Mouse (Mus musculus): ENCODE data around the gene Cog4. TPM values are rescaled to one million over a fixed set of nuclear protein-coding genes. Genes with fewer than 3 reads are reported as not detected.
A peak's percentile ranks its signal among the peaks of the same experiment; 100 is the strongest.

Cog4 gene
- 61.4 and 62.1 TPM in 2 replicates for polyA plus RNA-seq (2015; fragmentation: Nextera tagmentation; extraction: Ambion mirVana)

- H3K9ac ChIP-seq = peak within 1 kb of the TSS; percentile 97
- no peaks in the 10 kb centered on the region for H3K27me3 ChIP-seq
- ATAC-seq = peak; percentile 94
- H3K4me2 ChIP-seq = peak within 1 kb of the TSS; percentile 86
- peak within 1 kb of the TSS; percentile 92 for H3K4me3 ChIP-seq
- peaks cover 31% of the 10 kb centered on the region for H3K4me1 ChIP-seq
- no peaks in the 10 kb centered on the region for H3K9me3 ChIP-seq (replicated peaks)
- peaks cover 53% of the 10 kb centered on the region for H3K36me3 ChIP-seq (ENCODE audit: poor library complexity, severe bottlenecking)
- peak within 1 kb of the TSS; percentile 88 for H3K27ac ChIP-seq
- under 1% methylated on average over 53 of the region's 53 CpGs for WGBS
Observed at GRCm38 (mm10) chr8:110846405-110847170, at the start of gene Cog4, which contains the start of gene Sf3b3. Gene Cog4, plus strand, starts transcription at chr8:110846600. Gene Sf3b3, minus strand, starts transcription at chr8:110846787.

- no peaks in the 10 kb centered on the region for H3K36me3 ChIP-seq (ENCODE audit: poor library complexity, severe bottlenecking)
- peaks cover 3% of the 10 kb centered on the region; the same call in 1 of the 2 replicates for H3K9me3 ChIP-seq (replicated peaks)
- ATAC-seq = no peak
- no peaks in the 10 kb centered on the region for H3K27me3 ChIP-seq
- 94% methylated on average over 8 of the region's 8 CpGs for WGBS
- no peak overlapping the region for H3K9ac ChIP-seq
- no peaks in the 10 kb centered on the region for H3K4me1 ChIP-seq
- no peak overlapping the region for H3K27ac ChIP-seq
- no peak overlapping the region for H3K4me2 ChIP-seq
- H3K4me3 ChIP-seq = no peak overlapping the region
Observed at GRCm38 (mm10) chr8:110797086-110797485, 49.3 kb upstream of the Cog4 start.

GRCm38 (mm10) chr8:110802988-110803387 is 43.4 kb upstream of the Cog4 start:
- Histone ChIP-seq H3K4me2 (no peak overlapping the region), H3K9ac (no peak overlapping the region), H3K4me3 (no peak overlapping the region), H3K4me1 (no peaks in the 10 kb centered on the region), H3K9me3 (replicated peaks) (no peaks in the 10 kb centered on the region), H3K36me3 (ENCODE audit: poor library complexity, severe bottlenecking) (no peaks in the 10 kb centered on the region), H3K27me3 (no peaks in the 10 kb centered on the region), H3K27ac (no peak overlapping the region)
- WGBS = 85% methylated on average over 5 of the region's 5 CpGs
- ATAC-seq = no peak

GRCm38 (mm10) chr8:110803856-110804255 is 42.5 kb upstream of the Cog4 start:
- Histone ChIP-seq H3K36me3 (ENCODE audit: poor library complexity, severe bottlenecking) (peaks cover 5% of the 10 kb centered on the region; the same call in 1 of the 2 replicates), H3K27me3 (no peaks in the 10 kb centered on the region), H3K4me1 (no peaks in the 10 kb centered on the region), H3K9me3 (replicated peaks) (no peaks in the 10 kb centered on the region), H3K27ac (no peak overlapping the region), H3K4me3 (no peak overlapping the region), H3K9ac (no peak overlapping the region), H3K4me2 (no peak overlapping the region)
- 90% methylated on average over 9 of the region's 9 CpGs for WGBS
- ATAC-seq = no peak

GRCm38 (mm10) chr8:110804825-110805514 is 41.4 kb upstream of the Cog4 start:
- Histone ChIP-seq H3K27me3 (no peaks in the 10 kb centered on the region), H3K36me3 (ENCODE audit: poor library complexity, severe bottlenecking) (peaks cover 16% of the 10 kb centered on the region), H3K4me2 (no peak overlapping the region), H3K27ac (no peak overlapping the region), H3K9me3 (replicated peaks) (no peaks in the 10 kb centered on the region), H3K4me1 (no peaks in the 10 kb centered on the region), H3K4me3 (no peak overlapping the region), H3K9ac (no peak overlapping the region)
- 66% methylated on average over 2 of the region's 3 CpGs for WGBS
- ATAC-seq = no peak

- no peaks in the 10 kb centered on the region for H3K27me3 ChIP-seq
- no peak within 1 kb of the TSS for H3K9ac ChIP-seq
- no peaks in the 10 kb centered on the region for H3K4me1 ChIP-seq
- no peak within 1 kb of the TSS for H3K4me2 ChIP-seq
- ATAC-seq = no peak
- no peak within 1 kb of the TSS for H3K27ac ChIP-seq
- no peak within 1 kb of the TSS for H3K4me3 ChIP-seq
- no peaks in the 10 kb centered on the region for H3K9me3 ChIP-seq (replicated peaks)
- WGBS = 48% methylated on average over 12 of the region's 12 CpGs
- H3K36me3 ChIP-seq (ENCODE audit: poor library complexity, severe bottlenecking) = peaks cover 23% of the 10 kb centered on the region
Observed at GRCm38 (mm10) chr8:110805669-110806068, 40.7 kb upstream of the Cog4 start, which contains the start of gene Il34. Gene Il34, minus strand, starts transcription at chr8:110805924.

GRCm38 (mm10) chr8:110806146-110806545 is 40.3 kb upstream of the Cog4 start:
- Histone ChIP-seq H3K27ac (no peak overlapping the region), H3K27me3 (no peaks in the 10 kb centered on the region), H3K4me1 (no peaks in the 10 kb centered on the region), H3K4me3 (no peak overlapping the region), H3K9ac (no peak overlapping the region), H3K4me2 (no peak overlapping the region), H3K36me3 (ENCODE audit: poor library complexity, severe bottlenecking) (peaks cover 28% of the 10 kb centered on the region), H3K9me3 (replicated peaks) (no peaks in the 10 kb centered on the region)
- no peak for ATAC-seq
- 90% methylated on average over 1 of the region's 1 CpGs for WGBS

GRCm38 (mm10) chr8:110808495-110809472 is 37.6 kb upstream of the Cog4 start:
- ATAC-seq = no peak
- H3K9me3 ChIP-seq (replicated peaks) = no peaks in the 10 kb centered on the region
- WGBS = 71% methylated on average over 13 of the region's 13 CpGs
- no peak overlapping the region for H3K27ac ChIP-seq
- no peaks in the 10 kb centered on the region for H3K27me3 ChIP-seq
- no peak overlapping the region for H3K4me3 ChIP-seq
- no peak overlapping the region for H3K9ac ChIP-seq
- H3K4me2 ChIP-seq = no peak overlapping the region
- H3K36me3 ChIP-seq (ENCODE audit: poor library complexity, severe bottlenecking) = peaks cover 54% of the 10 kb centered on the region
- no peaks in the 10 kb centered on the region for H3K4me1 ChIP-seq

- Histone ChIP-seq H3K27ac (no peak overlapping the region), H3K27me3 (no peaks in the 10 kb centered on the region), H3K9me3 (replicated peaks) (no peaks in the 10 kb centered on the region), H3K4me2 (no peak overlapping the region), H3K36me3 (ENCODE audit: poor library complexity, severe bottlenecking) (peaks cover 65% of the 10 kb centered on the region), H3K9ac (no peak overlapping the region), H3K4me1 (no peaks in the 10 kb centered on the region), H3K4me3 (no peak overlapping the region)
- WGBS = 70% methylated on average over 2 of the region's 2 CpGs
- ATAC-seq = no peak
Observed at GRCm38 (mm10) chr8:110809831-110810230, 36.6 kb upstream of the Cog4 start.

- Histone ChIP-seq H3K27ac (no peak overlapping the region), H3K9me3 (replicated peaks) (no peaks in the 10 kb centered on the region), H3K4me1 (no peaks in the 10 kb centered on the region), H3K27me3 (no peaks in the 10 kb centered on the region), H3K9ac (no peak overlapping the region), H3K4me3 (no peak overlapping the region), H3K36me3 (ENCODE audit: poor library complexity, severe bottlenecking) (peaks cover 72% of the 10 kb centered on the region), H3K4me2 (no peak overlapping the region)
- ATAC-seq = no peak
- WGBS = 91% methylated on average over 7 of the region's 7 CpGs
Observed at GRCm38 (mm10) chr8:110810481-110811065, 35.8 kb upstream of the Cog4 start.

- no peaks in the 10 kb centered on the region for H3K4me1 ChIP-seq
- H3K27ac ChIP-seq = no peak overlapping the region
- H3K9me3 ChIP-seq (replicated peaks) = no peaks in the 10 kb centered on the region
- no peak overlapping the region for H3K4me3 ChIP-seq
- H3K27me3 ChIP-seq = no peaks in the 10 kb centered on the region
- WGBS = 99% methylated on average over 3 of the region's 3 CpGs
- peaks cover 78% of the 10 kb centered on the region for H3K36me3 ChIP-seq (ENCODE audit: poor library complexity, severe bottlenecking)
- ATAC-seq = no peak
- H3K9ac ChIP-seq = no peak overlapping the region
- no peak overlapping the region for H3K4me2 ChIP-seq
Observed at GRCm38 (mm10) chr8:110811116-110811515, 35.3 kb upstream of the Cog4 start.

Measured in forebrain, embryonic 13.5 days (tissue).